Mouse (Mus musculus) forebrain, embryonic 10.5 days (tissue): ENCODE results near the gene Grin2c. TPM values are rescaled to one million over a fixed set of nuclear protein-coding genes. Genes with fewer than 3 reads are reported as not detected.

ENCODE experiments used
- DNase-seq: peaks from one replicate; pipeline ENCODE4 v3.0.0-alpha.2; 2017; ENCODE audit warnings: low spot score; ENCODE audit errors: extremely low spot score
- H3K27ac ChIP-seq: fragments of 300-500 bp; sonication (generic); 2 replicates; pipeline ENCODE4 v1.5.1; 2016; ENCODE audit warnings: mild to moderate bottlenecking
- H3K27me3 ChIP-seq: fragments of 300-500 bp; sonication (generic); 2 replicates; pipeline ENCODE4 v1.6.1; 2016; ENCODE audit warnings: mild to moderate bottlenecking; ENCODE audit not compliant: poor library complexity, severe bottlenecking
- H3K36me3 ChIP-seq: fragments of 300-500 bp; sonication (generic); replicated peaks from 2 replicates; pipeline ENCODE4 v1.6.1; 2016; ENCODE audit warnings: mild to moderate bottlenecking, moderate library complexity
- H3K4me1 ChIP-seq: fragments of 300-500 bp; sonication (generic); 2 replicates; pipeline ENCODE4 v1.6.1; 2016
- H3K4me3 ChIP-seq: fragments of 300-500 bp; sonication (generic); 2 replicates; pipeline ENCODE4 v1.5.1; 2016; ENCODE audit warnings: mild to moderate bottlenecking, moderate library complexity
- H3K9me3 ChIP-seq: fragments of 300-500 bp; sonication (generic); 2 replicates; pipeline ENCODE4 v1.6.1; 2016; ENCODE audit warnings: mild to moderate bottlenecking, moderate library complexity
- WGBS: fragments of 180-500 bp; shearing (Covaris S2); methylation state at CpG from one replicate; pipeline ENCODE4 v1.1.7; 2016; 5-methylcytosine and 5-hydroxymethylcytosine counted together
- polyA plus RNA-seq: library from polyadenylated mRNA; unstranded; fragments of >200 nt; fragmentation: Nextera tagmentation; extraction: Ambion mirVana; gene quantifications from 2 replicates; pipeline ENCODE4 v1.2.1, GENCODE M21; 2016

The Grin2c gene
- polyA plus RNA-seq, 1 experiment from 2014 or later, result not detected

DNA sequence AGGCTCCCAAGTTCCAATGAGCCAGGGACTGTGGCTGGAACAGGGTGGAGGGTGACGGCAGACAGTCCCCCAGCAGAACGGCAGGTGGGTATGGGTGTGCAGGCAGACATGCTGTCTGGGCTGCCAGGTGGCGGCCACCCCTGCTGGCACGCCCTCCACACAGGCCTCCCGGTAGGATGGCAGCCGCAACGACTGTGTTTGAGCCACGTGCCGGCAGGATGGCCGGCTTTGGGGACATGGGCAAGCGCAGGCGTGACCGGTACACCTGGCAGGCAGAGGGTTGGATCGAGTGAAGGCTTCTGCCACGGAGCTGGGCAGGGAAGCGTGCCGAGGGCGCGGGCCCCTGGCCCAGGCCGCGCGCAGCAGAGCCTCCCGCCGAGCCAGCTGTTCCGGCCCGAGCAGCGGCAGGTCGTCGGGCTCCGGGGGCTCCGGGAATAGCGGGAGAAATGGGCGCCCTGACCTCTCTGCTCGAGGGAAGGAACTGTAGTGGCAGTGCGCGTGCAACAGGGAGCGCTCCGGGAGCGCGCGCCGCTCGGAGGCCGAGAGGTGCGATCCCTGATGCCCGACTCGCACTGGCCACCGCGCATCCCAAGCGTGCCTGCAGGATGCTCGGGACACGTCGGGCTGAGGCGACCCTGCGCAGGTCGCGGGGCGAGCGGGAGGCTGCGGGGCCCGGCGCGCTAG lies 17.2 kb downstream of the Grin2c start:
- H3K27ac ChIP-seq, result peak overlapping the region; percentile 44; the same call in 1 of the 2 replicates
- H3K9me3 ChIP-seq, result no peaks in the 10 kb centered on the region
- H3K36me3 ChIP-seq, result peaks cover 7% of the 10 kb centered on the region
- H3K27me3 ChIP-seq, result peaks cover 99% of the 10 kb centered on the region
- peak; percentile 55 for DNase-seq
- 2% methylated on average over 63 of the region's 63 CpGs for WGBS
- H3K4me1 ChIP-seq, result peaks cover 39% of the 10 kb centered on the region
- H3K4me3 ChIP-seq, result peak overlapping the region; percentile 58

DNA sequence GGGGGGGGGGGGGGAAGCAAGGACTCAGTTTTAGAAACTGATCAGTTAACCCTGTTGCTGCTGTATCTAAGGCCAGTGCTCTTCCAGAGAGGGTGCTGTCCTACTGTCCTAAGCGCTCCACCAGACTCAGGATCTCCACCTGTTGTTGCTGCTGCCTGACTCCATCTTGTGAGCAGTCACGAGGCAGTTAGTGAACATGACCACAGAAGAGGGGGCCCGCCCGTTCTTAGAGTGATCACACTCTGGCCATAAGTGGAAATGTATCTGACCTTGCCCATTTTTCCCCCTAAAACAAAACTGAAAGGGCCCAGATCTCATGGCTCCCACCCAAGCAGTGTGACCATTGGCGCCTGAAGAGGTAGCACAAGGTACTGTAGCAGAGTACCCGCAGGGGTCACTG lies 19.1 kb downstream of the Grin2c start:
- WGBS, result 78% methylated on average over 6 of the region's 6 CpGs
- H3K27me3 ChIP-seq, result peaks cover 83% of the 10 kb centered on the region

DNA sequence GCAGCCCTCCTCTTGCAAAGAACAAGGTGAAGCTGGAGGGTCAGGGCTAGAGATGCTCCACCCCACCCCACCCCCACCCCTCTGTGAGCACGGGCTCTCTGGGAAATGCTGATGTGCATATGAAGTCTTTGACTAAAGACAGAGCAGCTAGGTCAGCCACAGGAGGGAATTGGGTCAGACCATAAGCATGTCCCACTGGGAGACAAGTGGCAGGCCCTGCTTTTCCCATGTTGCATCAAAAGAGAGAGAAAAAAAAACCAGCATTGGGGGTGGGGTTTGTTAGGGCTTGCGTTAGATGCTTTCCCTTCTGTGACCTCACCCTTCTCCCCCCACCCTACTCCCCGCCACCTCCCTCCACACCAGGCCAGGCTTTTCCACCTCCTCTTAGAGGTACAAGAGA lies 19.8 kb downstream of the Grin2c start:
- H3K27ac ChIP-seq, result no peak overlapping the region
- H3K36me3 ChIP-seq, result peaks cover 23% of the 10 kb centered on the region
- 39% methylated on average over 3 of the region's 3 CpGs for WGBS
- no peak for DNase-seq
- H3K27me3 ChIP-seq, result peaks cover 76% of the 10 kb centered on the region
- no peaks in the 10 kb centered on the region for H3K9me3 ChIP-seq
- peaks cover 49% of the 10 kb centered on the region for H3K4me1 ChIP-seq
- no peak overlapping the region for H3K4me3 ChIP-seq

More for the DNA sequence above, 19.1 kb downstream of the Grin2c start:
- H3K27ac ChIP-seq, result no peak overlapping the region
- H3K4me1 ChIP-seq, result peaks cover 49% of the 10 kb centered on the region
- H3K36me3 ChIP-seq, result peaks cover 23% of the 10 kb centered on the region
- no peak for DNase-seq
- no peaks in the 10 kb centered on the region for H3K9me3 ChIP-seq
- no peak overlapping the region for H3K4me3 ChIP-seq

DNA sequence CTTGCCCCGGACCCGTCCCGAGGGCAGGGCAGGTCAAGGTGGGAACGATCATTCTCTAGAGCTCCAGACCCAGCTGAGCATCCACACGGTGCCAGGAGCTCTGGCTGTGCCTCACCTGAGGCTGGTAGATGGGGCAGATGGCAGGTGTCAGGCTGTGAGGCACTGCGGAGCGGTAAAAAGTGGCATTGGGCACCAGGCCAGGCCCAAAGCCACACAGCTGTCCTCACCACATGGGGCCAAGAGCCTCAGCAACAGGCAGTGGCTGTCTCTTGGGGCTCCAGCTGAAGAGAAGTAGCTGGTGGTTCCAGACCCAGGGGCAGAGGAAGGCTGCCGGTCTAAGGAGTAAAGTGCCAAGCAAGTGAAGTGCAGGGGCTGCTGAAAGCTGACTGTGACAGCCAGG lies 20.7 kb downstream of the Grin2c start:
- no peak overlapping the region for H3K4me3 ChIP-seq
- H3K27me3 ChIP-seq, result peaks cover 67% of the 10 kb centered on the region
- no peak for DNase-seq
- no peaks in the 10 kb centered on the region for H3K9me3 ChIP-seq
- peaks cover 55% of the 10 kb centered on the region for H3K4me1 ChIP-seq
- H3K27ac ChIP-seq, result no peak overlapping the region
- H3K36me3 ChIP-seq, result peaks cover 23% of the 10 kb centered on the region
- WGBS, result 77% methylated on average over 8 of the region's 8 CpGs

DNA sequence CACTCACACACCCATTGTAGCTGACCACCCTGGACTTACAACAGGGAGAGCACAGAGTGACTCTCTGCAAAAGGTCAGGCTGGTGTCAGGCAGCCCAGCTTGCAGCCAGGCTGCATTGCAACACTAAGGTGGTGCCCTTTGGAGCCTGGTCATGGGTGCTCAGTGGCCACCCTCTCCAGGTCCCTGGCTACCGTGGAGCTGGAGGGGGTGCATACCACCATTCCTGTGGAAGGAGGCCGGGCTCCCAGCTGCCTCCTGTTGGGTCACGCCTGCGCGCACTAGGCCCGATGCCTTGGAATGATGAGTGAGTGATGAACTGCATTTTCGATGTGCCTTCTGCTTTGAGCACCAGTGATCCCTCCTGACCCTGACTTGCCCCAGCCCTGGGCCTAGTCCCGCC lies 22.2 kb downstream of the Grin2c start:
- Histone ChIP-seq H3K27ac (no peak overlapping the region), H3K36me3 (peaks cover 23% of the 10 kb centered on the region), H3K9me3 (no peaks in the 10 kb centered on the region), H3K4me1 (peaks cover 47% of the 10 kb centered on the region), H3K27me3 (peaks cover 52% of the 10 kb centered on the region), H3K4me3 (no peak overlapping the region)
- no peak for DNase-seq
- 92% methylated on average over 8 of the region's 8 CpGs for WGBS

DNA sequence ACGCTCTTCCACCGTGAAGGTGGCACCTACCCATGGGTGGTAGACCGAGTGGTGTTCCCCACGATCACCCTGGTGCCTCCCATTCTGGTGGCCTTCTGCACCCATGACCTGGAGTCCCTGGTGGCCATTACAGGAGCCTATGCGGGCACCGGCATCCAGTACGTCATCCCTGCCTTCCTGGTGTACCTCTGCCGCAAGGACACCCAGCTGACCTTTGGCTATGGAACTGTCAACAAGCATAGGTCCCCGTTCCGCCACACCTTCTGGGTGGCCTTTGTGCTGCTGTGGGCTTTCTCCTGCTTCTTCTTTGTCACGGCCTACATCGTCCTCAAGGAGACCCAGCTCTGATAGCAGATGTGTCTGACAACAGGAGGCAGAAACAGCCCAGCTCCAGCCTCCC lies 23.3 kb downstream of the Grin2c start:
- H3K27ac ChIP-seq, result 0 out of 2 replicates have a peak overlapping the region, but pooled peaks have one; percentile 6
- H3K27me3 ChIP-seq, result peaks cover 41% of the 10 kb centered on the region
- no peaks in the 10 kb centered on the region for H3K9me3 ChIP-seq
- no peak overlapping the region for H3K4me3 ChIP-seq
- no peak for DNase-seq
- peaks cover 26% of the 10 kb centered on the region for H3K36me3 ChIP-seq
- 92% methylated on average over 12 of the region's 12 CpGs for WGBS
- peaks cover 42% of the 10 kb centered on the region for H3K4me1 ChIP-seq

DNA sequence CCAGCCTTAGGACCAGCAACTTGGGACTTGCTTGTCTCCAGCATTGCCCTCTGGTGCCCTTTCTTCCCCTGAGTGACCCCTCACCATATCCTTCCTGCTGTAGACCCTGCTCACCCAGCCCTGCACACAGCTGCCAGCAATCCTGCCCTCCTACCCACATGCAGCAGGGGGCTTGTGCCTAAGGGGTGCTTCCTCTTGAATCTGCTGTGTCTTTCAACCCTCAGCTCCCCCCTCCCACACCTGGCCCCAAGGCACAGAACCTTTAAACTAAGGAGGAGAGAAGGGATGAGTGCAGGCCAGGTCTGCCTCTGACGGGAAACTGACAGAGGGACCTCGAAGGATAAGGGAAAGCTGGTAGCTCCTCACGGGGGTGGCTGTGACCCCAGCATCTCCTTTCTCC lies 24.3 kb downstream of the Grin2c start:
- H3K36me3 ChIP-seq, result peaks cover 26% of the 10 kb centered on the region
- no peak overlapping the region for H3K27ac ChIP-seq
- WGBS, result 65% methylated on average over 3 of the region's 3 CpGs
- H3K4me3 ChIP-seq, result no peak overlapping the region
- no peaks in the 10 kb centered on the region for H3K9me3 ChIP-seq
- H3K4me1 ChIP-seq, result peaks cover 36% of the 10 kb centered on the region
- peaks cover 31% of the 10 kb centered on the region for H3K27me3 ChIP-seq
- DNase-seq, result no peak

DNA sequence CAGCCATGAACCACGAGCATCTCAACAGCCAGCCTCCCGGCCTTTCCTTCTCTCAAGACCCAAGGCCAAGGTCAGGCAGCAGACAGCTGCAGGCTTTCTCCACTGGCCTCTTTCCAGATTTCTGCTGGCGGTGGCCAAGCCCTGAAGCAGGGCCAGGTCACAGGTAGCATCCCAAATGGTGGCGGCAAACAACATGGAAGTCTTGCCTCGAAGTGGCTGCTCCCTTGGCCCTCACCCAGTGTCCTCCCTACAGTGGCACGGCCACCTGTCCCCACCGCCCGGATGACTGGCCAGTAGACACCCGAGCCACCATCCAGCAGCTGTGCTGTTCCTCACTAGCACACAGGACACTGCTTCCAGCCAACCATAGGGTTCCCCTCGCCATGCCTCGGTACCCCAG lies 25.6 kb downstream of the Grin2c start:
- H3K27me3 ChIP-seq, result peaks cover 17% of the 10 kb centered on the region
- peak overlapping the region; percentile 27; the same call in 1 of the 2 replicates for H3K27ac ChIP-seq
- H3K36me3 ChIP-seq, result peaks cover 26% of the 10 kb centered on the region
- WGBS, result 92% methylated on average over 11 of the region's 11 CpGs
- H3K4me1 ChIP-seq, result peaks cover 28% of the 10 kb centered on the region
- DNase-seq, result no peak
- no peak overlapping the region for H3K4me3 ChIP-seq
- no peaks in the 10 kb centered on the region for H3K9me3 ChIP-seq

DNA sequence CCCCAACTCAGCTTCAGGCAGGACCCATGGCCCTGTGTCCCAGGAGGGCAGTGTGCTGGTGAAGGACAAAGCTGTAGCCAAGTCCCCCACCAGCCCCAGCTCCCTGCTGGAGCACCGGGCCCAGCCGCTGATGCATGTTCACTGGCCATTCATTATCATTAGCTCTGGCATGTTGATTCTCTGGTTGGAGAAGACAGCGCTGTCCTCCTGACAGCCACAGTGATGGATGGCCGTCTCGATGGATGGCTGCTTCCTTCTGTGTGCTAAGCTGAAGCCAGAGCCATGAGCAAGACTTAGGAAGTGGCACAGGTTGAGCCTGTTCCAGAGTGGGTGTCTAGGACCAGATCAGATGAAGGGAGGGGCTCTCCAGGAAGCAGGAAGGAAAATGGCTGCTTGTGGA lies 30.5 kb downstream of the Grin2c start:
- no peak overlapping the region for H3K4me3 ChIP-seq
- no peaks in the 10 kb centered on the region for H3K9me3 ChIP-seq
- 0 out of 2 replicates have a peak, but pooled peaks cover 3% of the 10 kb centered on the region for H3K36me3 ChIP-seq
- WGBS, result 74% methylated on average over 5 of the region's 5 CpGs
- H3K27me3 ChIP-seq, result peaks cover 26% of the 10 kb centered on the region
- H3K27ac ChIP-seq, result peak overlapping the region; percentile 60; the same call in 1 of the 2 replicates
- no peak for DNase-seq
- peaks cover 57% of the 10 kb centered on the region for H3K4me1 ChIP-seq

DNA sequence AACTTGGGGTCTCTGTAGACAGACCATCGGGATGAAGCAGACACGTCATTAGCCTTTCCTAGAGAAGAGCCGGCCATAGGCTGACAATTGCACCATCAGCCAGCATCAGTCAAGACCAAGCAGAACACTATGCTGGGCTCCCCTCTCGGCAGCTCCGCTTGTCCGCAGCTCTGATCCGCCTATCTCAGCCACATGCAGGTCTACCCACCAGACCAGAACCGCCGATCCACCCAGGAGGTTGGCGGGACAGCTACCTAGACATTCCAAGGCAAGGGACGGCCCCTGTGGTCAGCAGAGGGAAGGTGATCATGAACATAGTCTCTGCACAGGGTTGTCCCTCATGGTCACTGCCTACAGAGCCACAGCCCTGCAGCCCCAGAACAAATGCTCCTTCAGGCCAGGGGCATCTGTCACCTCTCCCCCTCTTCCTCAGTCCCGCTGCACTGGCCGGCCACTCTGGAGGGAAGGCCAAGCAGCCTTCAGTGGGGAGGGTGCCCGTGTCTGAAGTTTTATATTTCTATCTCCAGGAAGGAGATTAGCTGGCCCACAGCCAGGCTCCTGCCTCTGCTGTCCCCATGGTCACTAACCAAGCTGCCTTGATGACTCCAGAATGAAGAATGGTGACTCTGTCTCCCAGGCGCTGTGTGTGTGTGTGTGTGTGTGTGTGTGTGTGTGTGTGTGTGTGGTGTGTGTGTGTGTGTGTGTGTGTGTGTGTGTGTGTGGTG lies 32.6 kb downstream of the Grin2c start:
- peaks cover 39% of the 10 kb centered on the region for H3K27me3 ChIP-seq
- H3K4me3 ChIP-seq, result no peak overlapping the region
- H3K9me3 ChIP-seq, result no peaks in the 10 kb centered on the region
- peak overlapping the region; percentile 58 for H3K27ac ChIP-seq
- 86% methylated on average over 15 of the region's 15 CpGs for WGBS
- H3K36me3 ChIP-seq, result 0 out of 2 replicates have a peak, but pooled peaks cover under 1% of the 10 kb centered on the region
- H3K4me1 ChIP-seq, result peaks cover 66% of the 10 kb centered on the region
- DNase-seq, result no peak

DNA sequence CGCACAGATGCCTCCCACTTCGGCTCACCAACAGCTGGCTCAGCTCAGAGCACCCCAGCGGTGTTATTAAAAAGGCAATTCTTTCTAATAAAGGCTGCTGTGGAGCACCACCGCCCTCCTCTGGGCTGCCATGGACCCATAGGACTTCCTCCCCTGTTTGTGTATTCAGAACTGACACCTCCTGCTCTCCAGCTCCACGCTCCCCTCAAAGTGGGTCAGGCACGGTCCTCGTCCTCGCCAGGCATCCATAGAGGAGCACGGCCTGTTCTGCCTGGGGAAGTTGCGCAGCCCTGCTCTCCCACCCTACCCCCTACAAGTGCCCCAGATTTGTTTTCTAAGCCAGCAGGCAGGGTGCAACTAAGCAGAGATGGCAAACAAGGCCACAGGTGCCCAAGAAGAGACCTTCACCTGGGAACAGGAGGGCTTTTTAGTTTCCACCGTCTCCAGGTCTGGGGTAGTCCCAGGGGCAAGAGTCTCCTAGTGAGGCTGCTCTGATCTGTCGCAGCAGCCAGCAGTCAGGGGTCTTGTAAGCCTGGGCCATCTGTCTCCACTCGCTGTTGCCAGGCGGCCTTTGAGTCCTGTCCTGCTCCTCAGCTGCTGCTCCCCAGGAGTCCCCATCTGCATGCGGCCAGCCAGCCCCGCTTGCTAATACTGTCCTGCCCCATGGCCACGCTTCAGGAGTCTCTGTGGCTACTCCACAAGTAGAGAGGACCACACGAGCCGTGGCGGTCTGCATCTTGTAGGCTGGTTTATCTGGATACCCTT lies 33.3 kb downstream of the Grin2c start:
- peak overlapping the region; percentile 58; the same call in 1 of the 2 replicates for H3K27ac ChIP-seq
- H3K36me3 ChIP-seq, result no peaks in the 10 kb centered on the region
- peaks cover 74% of the 10 kb centered on the region for H3K4me1 ChIP-seq
- no peak for DNase-seq
- H3K27me3 ChIP-seq, result peaks cover 46% of the 10 kb centered on the region
- H3K9me3 ChIP-seq, result no peaks in the 10 kb centered on the region
- 55% methylated on average over 20 of the region's 20 CpGs for WGBS
- no peak overlapping the region for H3K4me3 ChIP-seq

DNA sequence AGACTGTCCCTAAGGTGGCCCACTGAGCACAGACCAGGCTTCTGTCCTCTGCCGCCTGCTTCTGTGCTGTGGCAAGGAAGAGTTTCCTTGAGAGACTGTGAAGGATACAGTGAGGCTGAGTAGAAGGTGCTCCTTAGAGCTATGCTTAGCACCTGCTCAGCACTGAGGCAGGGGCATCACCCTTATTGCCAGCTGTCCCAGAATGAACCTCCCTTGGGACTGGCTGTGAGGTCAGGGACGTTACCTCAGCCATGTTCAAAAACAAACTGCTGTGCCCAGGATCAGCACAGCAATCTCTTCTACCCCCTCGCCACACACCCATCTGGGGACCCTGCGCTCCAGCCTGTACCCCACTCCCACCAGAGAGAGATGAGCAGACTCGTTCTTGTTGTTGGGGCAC lies 34.2 kb downstream of the Grin2c start:
- H3K27ac ChIP-seq, result 0 out of 2 replicates have a peak overlapping the region, but pooled peaks have one; percentile 58
- H3K4me3 ChIP-seq, result no peak overlapping the region
- H3K9me3 ChIP-seq, result no peaks in the 10 kb centered on the region
- WGBS, result 81% methylated on average over 5 of the region's 5 CpGs
- H3K4me1 ChIP-seq, result peaks cover 82% of the 10 kb centered on the region
- H3K36me3 ChIP-seq, result no peaks in the 10 kb centered on the region
- DNase-seq, result no peak
- peaks cover 53% of the 10 kb centered on the region for H3K27me3 ChIP-seq
